Mouse (Mus musculus) C2C12 (cell line): ENCODE data around the gene Acot9. TPM values are rescaled to one million over a fixed set of nuclear protein-coding genes. Genes with fewer than 3 reads are reported as not detected.
A peak's percentile ranks its signal among the peaks of the same experiment; 100 is the strongest.

ENCODE experiments used
- H3K27me3 ChIP-seq: one replicate; pipeline ENCODE4 v1.6.1; 2011; ENCODE audit not compliant: control insufficient read depth, insufficient read depth, insufficient read length
- H3K36me3 ChIP-seq: one replicate; pipeline ENCODE4 v1.6.1; 2011; ENCODE audit not compliant: control insufficient read depth, insufficient read depth
- H3K4me3 ChIP-seq: one replicate; pipeline ENCODE4 v1.5.1; 2011; ENCODE audit warnings: mild to moderate bottlenecking, control low read depth; ENCODE audit not compliant: poor library complexity, insufficient read depth, severe bottlenecking
- H3K79me2 ChIP-seq: one replicate; pipeline ENCODE4 v1.6.1; 2011; ENCODE audit not compliant: control insufficient read depth, insufficient read depth
- H3K79me3 ChIP-seq: one replicate; pipeline ENCODE4 v1.6.1; 2011; ENCODE audit warnings: low read depth, control low read depth
- H3ac ChIP-seq: one replicate; pipeline ENCODE3; 2011; ENCODE audit warnings: low read depth; ENCODE audit not compliant: control insufficient read depth, insufficient read length
- CEBPB ChIP-seq: IDR thresholded peaks from one replicate; pipeline ENCODE4 v1.6.1; 2011; ENCODE audit warnings: low read depth, mild to moderate bottlenecking, control low read depth, moderate library complexity
- CTCF ChIP-seq: IDR thresholded peaks from one replicate; pipeline ENCODE4 v1.5.1; 2011; ENCODE audit not compliant: control insufficient read depth, insufficient read depth, insufficient read length
- FOSL1 ChIP-seq: IDR thresholded peaks from one replicate; pipeline ENCODE4 v1.8.0; 2011; ENCODE audit warnings: mild to moderate bottlenecking, low read length; ENCODE audit not compliant: poor library complexity, insufficient read depth, severe bottlenecking
- MAX ChIP-seq: IDR thresholded peaks from one replicate; pipeline ENCODE4 v1.6.1; 2011; ENCODE audit warnings: mild to moderate bottlenecking, control low read depth
- MYOD1 ChIP-seq: IDR thresholded peaks from one replicate; pipeline ENCODE4 v1.6.1; 2011; ENCODE audit warnings: low read depth; ENCODE audit not compliant: control insufficient read depth, insufficient read length
- MYOG ChIP-seq: IDR thresholded peaks from one replicate; pipeline ENCODE4 v1.6.1; 2011; ENCODE audit not compliant: control insufficient read depth, insufficient read length; ENCODE audit errors: extremely low read depth
- USF1 ChIP-seq: IDR thresholded peaks from one replicate; pipeline ENCODE4 v1.6.1; 2011; ENCODE audit warnings: low read depth, mild to moderate bottlenecking, control low read depth, moderate library complexity
- long read RNA-seq, 2 experiments: library from polyadenylated mRNA; unstranded; transcript quantifications; one replicate each; pipeline ENCODE4 v2.0.0; 2019 to 2020
- polyA plus RNA-seq: library from polyadenylated mRNA; unstranded; fragments of >200 nt; fragmentation: generic; extraction: Trizol; gene quantifications from one replicate; pipeline ENCODE4 v1.2.1, GENCODE M21; 2012; ENCODE audit warnings: missing spikeins

Gene Acot9
- polyA plus RNA-seq: 61.1 TPM
- long read RNA-seq, experiment 1, transcript Acot9-201 (15 exons, 1,752 nt): major isoform, 146 of 165 reads
- long read RNA-seq, experiment 1, partial matches to known transcripts: 5 of 165 reads
- long read RNA-seq, experiment 1, other reads (novel, unspliced or antisense): 14 of 165 reads
- long read RNA-seq, experiment 2, transcript Acot9-203 (16 exons, 1,740 nt): minor isoform, 5 of 498 reads
- long read RNA-seq, experiment 2, transcript Acot9-201 (15 exons, 1,752 nt): major isoform, 461 of 498 reads
- long read RNA-seq, experiment 2, partial matches to known transcripts: 5 of 498 reads
- long read RNA-seq, experiment 2, other reads (novel, unspliced or antisense): 27 of 498 reads

DNA sequence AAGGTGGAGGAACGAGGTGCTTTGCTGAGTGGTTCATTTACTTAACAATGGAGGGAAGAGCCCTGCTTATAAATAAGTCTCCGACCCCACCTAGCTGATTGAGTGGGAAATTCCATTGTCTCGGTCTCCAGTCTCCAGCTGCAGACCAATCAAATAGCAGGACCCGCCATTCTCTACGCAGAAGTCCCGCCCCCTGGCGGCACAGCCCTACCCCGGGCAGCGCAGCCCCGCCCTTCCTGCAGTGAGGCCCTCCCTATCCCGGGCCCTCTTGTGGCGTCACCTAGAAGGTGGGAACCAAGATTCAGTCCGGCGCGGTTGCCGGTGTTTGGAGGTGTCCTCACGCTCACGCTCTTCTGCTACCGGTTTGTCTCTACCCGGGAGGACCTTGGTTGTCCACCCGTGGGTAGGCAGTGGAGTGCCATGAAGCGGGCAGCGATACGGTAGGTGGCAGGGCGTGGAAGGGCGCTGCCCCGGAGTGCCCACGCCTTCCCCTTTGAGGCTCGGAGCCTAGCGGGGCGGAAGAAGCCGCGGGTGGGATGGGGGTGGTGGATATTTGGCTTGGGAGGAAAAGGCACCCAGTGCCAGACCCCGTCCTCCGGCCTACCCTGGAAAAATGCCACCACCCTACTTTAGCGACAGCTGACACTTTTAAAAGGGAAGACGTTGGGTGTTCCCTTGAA lies at the start of gene Acot9:
TSS of gene Acot9 (plus strand) at position 209 of the 680 bp plus-strand sequence.
- H3K36me3 ChIP-seq: peaks cover 6% of the 10 kb centered on the region
- H3K4me3 ChIP-seq: peak within 1 kb of the TSS; percentile 36
- H3K79me2 ChIP-seq: peaks cover 46% of the 10 kb centered on the region
- peaks cover 37% of the 10 kb centered on the region for H3K79me3 ChIP-seq
- no peaks in the 10 kb centered on the region for H3K27me3 ChIP-seq
- peak within 1 kb of the TSS; percentile 96 for H3ac ChIP-seq
- TF ChIP-seq CTCF (no peak), MAX (no peak), FOSL1 (peak; percentile 28)

DNA sequence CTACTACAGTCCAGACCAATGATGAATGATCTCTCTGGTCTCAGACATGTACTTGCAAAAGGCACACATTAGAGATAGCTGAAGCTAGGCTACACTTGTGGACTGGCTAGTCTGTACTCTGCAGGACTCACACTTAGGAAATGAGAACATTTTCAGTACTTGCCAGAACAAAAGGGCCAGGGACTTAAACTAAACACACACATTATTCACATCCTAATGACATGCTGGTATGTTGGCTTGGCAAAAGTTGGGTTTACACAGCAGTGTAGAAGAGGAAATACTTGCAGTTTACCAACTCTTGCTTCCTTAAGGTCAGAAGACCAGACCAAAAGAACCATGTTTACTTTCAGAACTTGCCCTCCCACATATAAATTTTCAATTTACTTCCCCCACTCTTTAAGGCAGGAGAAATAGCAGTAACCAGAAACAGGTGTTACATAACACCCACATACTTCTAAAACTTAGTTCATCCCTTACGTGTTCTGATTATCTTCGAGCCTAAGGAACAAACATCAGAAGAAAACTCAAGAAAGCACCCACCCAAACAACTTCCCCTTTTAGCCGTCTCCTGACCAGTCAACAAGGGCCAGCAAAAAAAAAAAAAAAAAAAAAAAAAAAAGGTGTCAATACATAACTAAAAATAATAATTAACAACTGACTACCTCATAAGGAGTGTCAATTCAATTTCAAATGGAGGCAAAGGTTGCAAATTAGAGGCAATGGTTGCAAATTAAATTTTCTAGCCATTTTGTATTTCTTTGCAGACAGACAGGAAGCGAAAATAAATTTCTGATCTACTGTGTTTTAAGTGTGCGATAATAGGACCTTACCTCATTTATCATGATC lies 47.7 kb upstream of the Acot9 start:
- peaks cover 8% of the 10 kb centered on the region for H3K79me3 ChIP-seq
- peak overlapping the region; percentile 36 for H3K4me3 ChIP-seq
- H3K36me3 ChIP-seq: peaks cover 7% of the 10 kb centered on the region
- TF ChIP-seq CEBPB (no peak), FOSL1 (no peak), USF1 (no peak), CTCF (no peak), MYOG (no peak), MYOD1 (no peak), MAX (no peak)
- H3ac ChIP-seq: no peak overlapping the region
- no peaks in the 10 kb centered on the region for H3K27me3 ChIP-seq
- H3K79me2 ChIP-seq: peaks cover 11% of the 10 kb centered on the region

DNA sequence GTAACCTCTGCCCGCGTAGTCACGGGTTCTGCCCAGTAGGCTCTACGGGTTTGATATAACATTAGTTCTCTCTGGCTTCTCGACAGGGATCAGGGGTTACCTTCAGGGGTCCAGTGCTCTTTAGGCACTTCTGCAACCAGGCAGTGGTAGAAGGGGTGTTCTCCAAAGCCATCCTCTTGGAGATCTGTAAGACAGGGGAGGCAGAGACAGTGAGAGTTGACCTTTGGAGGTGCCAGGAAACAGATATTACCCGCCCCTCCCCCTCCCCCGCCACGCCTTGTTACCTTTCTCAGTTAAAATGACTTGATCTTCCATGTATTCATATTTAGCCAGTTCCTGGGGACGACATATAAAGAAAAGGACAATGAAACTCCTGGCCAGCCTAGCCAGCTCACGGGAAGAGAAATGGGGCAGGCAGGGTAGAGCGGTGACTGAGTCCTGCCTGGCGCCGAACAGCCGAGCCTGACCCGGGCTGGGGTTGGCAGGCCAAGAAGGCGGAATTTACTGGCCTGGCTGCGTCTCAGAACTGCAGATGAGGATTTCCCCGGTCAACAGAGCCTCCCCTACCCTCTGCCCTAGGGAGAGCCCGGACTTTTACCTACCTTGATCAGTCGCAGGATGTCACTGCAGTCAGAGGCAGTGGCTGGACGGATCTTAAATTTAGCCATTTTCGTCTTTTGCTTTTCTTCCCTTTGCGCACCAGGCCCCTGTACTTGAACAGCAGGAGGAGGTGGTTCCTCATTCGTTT lies 46.6 kb upstream of the Acot9 start:
- Histone ChIP-seq H3K79me2 (peaks cover 11% of the 10 kb centered on the region), H3K79me3 (peaks cover 8% of the 10 kb centered on the region), H3K4me3 (peak overlapping the region; percentile 36), H3K36me3 (peaks cover 7% of the 10 kb centered on the region), H3ac (peak overlapping the region; percentile 82), H3K27me3 (no peaks in the 10 kb centered on the region)
- TF ChIP-seq MYOG (no peak), USF1 (no peak), MAX (no peak), MYOD1 (no peak), CTCF (no peak), FOSL1 (no peak)

DNA sequence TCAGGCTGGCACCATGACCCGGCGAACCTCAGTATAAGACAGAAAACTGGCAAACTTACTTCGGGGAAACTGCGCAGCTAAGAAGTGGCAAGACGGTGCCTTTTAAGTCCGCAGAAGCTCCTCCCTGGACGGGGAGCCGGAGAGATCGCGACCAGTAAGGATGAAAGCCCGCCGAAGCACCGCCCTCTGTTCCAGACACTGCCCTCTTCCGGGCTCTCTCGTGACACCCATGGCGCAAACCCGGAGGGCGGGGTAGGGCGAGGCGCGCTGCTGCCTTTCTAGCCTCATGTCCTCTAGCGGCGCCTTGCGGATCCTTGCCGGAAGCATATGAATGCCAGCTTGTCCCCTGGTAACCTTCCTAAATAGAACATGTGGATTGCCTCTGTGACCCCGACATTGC lies 46.0 kb upstream of the Acot9 start, which contains the start of gene Sat1:
TSS of gene Sat1 (minus strand) at position 179 of the 400 bp plus-strand sequence.
- H3K4me3 ChIP-seq: peak within 1 kb of the TSS; percentile 36
- peaks cover 11% of the 10 kb centered on the region for H3K79me2 ChIP-seq
- no peaks in the 10 kb centered on the region for H3K27me3 ChIP-seq
- peaks cover 8% of the 10 kb centered on the region for H3K79me3 ChIP-seq
- H3K36me3 ChIP-seq: peaks cover 7% of the 10 kb centered on the region
- TF ChIP-seq MYOD1 (no peak), FOSL1 (no peak), USF1 (no peak), CEBPB (no peak), MAX (peak; percentile 43), CTCF (peak; percentile 52), MYOG (no peak)
- H3ac ChIP-seq: peak within 1 kb of the TSS; percentile 82

DNA sequence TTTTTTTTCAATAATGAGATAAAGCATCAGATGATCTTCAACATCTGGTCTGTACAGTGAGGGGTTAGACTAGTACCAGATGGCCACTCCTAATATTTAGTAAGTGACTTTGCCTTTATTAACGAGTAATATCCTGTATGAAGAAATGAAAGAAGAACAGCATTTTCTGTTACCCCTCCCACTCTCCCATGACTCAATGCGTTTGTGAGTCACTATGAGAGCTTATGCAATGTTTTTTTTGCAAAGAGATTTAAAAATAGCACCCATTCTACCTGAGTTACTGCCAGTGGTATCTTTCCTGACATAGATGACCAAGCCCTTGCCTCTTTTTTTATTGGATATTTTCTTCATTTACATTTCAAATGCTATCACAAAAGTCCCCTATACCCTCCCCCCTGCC lies 44.0 kb upstream of the Acot9 start:
- peaks cover 8% of the 10 kb centered on the region for H3K79me3 ChIP-seq
- peaks cover 7% of the 10 kb centered on the region for H3K36me3 ChIP-seq
- H3K79me2 ChIP-seq: peaks cover 11% of the 10 kb centered on the region
- H3ac ChIP-seq: no peak overlapping the region
- H3K27me3 ChIP-seq: no peaks in the 10 kb centered on the region
- no peak overlapping the region for H3K4me3 ChIP-seq
- TF ChIP-seq FOSL1 (no peak), CEBPB (peak; percentile 72), CTCF (no peak), MAX (no peak)
